Mouse (Mus musculus) kidney, adult 8-10 months (tissue): ENCODE measurements around the gene Cacna2d2.

Experiments
- DNase-seq, 2 experiments: peaks; one replicate each; pipeline ENCODE4 v3.0.0; 2022

Cacna2d2 gene

DNA sequence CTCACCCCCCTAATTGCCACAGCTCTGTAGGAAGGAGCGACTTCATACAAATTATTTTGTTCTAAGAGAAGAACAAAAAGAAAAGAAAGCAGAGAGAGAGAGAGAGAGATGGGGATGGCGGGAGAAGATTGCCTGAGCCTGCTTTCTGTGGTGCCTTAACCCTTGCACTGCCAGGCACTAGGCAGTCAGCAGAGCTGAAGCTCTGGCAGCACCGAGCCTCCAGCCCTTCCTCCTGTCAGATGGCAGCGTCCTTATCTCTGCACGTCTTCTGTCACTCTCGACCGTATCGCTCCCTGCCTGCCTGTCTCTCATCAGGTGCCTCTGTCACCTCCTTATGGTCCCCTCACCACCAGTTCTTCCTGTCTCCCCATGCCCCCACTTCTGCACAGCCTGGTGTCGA is 64.7 kb downstream of the Cacna2d2 start:
- DNase-seq = no peak

DNA sequence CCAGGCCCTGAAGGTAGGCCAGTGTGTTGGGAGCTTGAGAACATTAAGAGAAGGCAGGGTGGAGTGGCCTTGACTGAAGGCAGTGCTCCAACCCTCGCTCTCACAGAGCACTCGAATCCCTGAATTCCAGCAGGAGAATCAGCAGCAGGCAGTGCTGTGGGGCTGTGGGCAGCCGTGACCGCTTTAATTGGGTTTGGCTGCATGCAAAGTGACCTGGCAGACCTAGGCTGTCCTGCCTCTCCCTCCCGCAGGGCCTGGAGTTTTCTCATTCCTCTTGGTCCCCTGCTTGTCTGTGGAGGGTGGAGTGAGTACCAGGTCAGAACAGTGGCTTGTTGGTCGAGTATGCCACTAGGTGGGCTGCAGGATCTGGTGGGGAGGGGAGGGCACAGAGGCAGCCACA is 66.2 kb downstream of the Cacna2d2 start:
- DNase-seq = no peak

DNA sequence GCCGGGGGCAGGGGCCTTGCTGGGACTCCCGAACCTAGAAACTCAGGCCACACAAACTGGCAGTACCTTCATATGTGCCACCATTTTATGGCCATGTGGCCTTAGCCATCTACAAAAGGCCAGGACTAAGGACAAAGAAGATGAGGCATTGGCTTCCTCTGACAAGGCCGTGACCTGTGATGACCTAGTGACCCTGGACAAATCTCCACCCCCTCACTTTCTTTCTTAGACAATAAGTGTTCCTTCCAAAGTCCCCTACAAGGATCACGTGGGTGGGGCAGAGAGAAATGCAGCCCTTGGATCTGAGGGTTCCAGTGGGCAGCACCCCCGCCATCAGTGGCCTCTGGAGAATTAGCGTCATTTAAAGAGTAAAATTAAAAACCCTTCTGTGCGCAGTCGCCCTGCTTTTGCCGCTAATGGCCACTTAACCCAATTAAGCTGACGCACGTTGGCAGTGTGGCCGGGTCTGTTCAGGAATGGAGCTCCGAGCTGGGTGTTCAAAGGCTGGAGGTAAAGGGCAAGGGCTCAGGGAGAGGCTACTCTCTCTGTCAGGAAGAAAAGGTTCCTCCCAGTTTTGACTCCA is 69.9 kb downstream of the Cacna2d2 start:
- no peak for DNase-seq

DNA sequence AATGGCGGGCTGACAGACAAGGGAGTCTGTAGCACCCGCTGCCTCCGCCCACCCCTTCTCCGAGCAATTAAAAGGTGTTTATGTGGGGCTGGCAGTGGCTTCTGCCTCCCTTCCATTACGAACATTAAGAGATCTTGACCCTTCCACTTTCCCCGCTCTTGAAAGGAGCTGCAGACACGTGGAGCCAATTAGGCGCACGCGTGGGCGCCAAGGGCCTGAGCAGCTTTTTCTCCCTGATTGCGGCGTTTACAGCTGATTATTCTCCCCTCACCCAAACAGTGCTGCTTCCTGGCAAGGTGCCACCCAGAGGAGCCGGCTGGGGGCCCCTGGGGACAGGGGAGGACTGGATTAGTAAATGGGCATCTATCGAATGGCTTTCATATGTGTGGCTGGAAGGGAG is 71.0 kb downstream of the Cacna2d2 start:
- no peak for DNase-seq

DNA sequence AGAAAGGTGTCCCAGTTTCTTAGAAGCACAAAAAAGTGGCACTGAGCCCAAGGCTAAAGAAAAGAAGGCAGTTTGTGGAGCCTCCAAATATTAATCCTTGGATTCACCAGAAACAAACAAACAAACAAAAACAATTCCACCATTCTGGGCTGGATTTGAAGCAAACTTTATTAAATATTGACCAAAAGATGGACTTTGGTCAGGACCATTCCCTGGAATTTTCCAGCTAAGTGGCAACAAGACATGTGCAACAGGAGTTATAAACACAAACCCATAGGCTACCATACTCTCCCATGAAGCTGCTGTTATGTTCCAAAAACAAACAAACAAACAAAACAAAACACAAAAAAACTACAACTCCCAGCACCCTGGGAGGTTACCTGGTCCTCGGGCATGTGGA is 74.6 kb downstream of the Cacna2d2 start:
- peak in 1 of 2 experiments; percentile 15 for DNase-seq

DNA sequence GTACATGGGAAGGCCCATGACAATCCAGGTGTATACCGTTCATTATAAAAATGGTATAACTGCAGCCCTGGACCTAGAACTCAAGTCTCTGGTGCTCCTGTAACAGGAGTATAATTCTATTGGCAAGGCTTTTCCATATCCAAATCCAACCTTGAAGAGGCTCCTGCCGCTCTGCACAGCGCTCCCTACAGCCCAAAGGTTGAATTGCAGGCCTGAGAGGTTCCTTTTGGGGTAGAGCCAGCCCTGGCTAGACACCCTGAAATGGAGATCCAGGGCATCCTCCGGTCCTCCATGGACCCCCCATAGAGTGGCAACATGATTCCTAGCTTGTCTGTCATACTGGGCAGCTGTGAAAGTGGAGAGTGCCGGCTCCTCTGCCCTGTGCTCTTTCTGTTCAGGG is 79.6 kb downstream of the Cacna2d2 start:
- DNase-seq = no peak

DNA sequence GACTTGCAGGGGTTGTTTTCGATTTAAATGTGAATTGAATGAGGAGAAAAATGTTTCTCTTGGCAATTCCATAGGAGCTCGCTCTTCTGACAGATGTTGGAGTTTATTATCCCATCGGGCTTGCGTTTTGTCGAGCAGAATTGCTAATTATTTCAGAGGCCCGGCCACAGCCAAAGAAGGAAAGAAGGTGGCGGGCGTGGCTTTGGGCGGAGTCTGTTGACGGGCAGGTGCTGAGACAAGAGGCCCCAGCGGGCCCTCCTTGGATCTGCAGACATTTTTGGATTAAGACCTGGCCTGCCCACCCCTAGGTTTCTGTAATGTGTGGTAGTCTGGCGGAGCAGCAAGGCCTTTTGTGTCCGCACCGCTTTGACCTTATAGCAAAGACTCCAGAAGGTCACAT is 80.2 kb downstream of the Cacna2d2 start:
- no peak for DNase-seq

DNA sequence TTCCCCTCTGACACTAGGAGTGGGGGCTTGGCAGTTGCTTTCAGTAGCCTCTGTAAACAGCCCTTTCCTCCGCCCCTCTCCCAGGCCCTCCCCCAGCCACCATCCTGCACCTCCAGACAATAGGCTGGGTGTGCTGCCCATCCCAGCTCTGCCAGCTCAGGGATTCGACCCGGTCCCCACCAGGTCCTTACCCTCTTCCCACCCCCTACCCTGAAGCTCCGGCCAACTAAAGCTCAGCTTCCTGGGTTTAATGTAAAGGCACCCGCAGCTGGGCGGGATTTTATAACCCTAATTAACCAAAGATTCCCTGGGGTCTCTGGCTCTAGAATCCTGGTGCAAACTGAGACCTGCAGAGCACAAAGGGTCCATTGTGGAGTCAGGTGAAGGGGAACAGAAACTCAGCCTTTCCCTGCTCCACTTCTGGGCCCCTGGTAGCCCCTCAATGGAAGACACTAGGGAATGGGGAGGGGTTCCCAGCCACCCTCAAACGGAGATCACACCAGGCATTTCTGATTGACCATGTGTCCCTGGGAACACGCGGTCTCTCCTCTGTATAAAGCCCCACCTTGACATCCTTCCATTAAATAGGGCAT is 81.2 kb downstream of the Cacna2d2 start:
- DNase-seq = no peak

DNA sequence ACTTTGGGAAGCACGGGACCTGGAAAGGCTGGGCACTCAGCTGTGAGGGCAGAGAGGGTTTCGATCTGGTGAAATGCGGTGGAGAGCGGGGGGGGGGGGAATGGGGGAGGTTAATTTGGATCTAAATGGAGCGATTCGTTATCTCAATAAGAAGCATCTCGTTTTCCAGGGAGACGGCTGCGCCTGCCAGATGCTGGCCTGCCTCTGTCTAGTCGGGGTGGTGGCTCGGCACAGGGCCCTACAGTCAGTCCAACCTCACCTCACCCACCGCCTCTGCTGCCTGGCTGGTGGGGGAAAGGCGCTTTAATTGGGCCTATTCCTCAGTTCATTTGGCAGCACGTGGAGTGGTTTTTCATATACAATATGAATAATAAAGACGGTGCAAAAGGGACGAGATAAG is 81.9 kb downstream of the Cacna2d2 start:
- no peak for DNase-seq

DNA sequence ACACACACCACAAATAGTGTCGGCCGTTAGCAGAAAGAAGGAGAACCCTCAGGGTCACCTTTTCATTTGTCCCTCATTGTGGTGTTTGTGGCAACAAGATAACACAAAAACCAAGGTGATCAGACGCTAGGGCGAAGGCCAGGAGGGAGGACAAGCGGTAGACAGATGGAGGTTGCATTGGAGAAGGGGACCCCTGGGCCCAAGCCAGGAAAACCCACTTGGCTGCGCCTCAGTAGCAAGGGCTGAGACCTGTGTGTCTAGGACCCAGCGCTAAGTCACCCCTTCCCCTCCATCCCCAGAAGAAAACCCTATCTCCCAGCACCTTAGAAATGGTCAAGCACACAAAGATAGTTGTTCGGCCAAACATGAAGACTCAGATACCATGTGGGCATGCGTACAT is 82.6 kb downstream of the Cacna2d2 start:
- DNase-seq = no peak

DNA sequence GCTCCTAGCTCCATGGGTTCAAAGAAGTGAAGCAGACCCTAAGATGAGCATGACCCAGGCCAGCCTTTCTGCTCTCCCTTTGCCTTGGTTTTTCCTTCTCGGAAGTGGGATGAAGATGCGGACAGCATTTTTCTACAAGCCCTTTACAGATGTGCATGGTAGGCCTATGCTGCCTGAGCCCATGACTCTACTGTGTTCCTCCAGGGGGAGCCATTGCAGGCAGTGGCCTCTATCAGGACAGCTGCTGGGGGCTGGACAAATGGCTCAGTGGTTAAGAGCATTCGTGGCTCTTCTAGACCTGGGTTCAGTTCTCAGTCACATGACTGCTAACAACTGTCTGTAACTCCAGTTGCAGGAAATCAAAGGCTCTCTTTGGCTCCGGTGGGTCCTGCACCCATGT is 83.4 kb downstream of the Cacna2d2 start:
- no peak for DNase-seq

DNA sequence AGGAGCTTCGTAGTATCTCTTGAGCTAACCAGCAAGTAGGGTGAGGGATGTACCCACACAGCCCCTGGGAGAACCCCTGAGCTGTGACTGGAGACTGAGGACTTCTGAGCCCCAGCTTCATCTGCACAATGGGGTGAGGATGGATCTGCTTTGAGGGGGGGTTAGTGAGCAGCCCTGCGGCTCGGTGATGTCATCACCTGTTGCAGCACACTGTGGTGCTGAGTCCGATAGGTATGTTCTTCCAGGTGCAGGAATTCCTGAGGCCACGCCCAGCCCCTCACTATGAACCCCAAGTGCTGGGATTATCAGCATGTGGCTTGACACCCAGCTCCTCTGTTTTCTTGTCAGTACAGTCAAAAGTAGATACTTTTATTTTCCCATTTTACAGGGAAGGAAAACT is 84.3 kb downstream of the Cacna2d2 start:
- no peak for DNase-seq

DNA sequence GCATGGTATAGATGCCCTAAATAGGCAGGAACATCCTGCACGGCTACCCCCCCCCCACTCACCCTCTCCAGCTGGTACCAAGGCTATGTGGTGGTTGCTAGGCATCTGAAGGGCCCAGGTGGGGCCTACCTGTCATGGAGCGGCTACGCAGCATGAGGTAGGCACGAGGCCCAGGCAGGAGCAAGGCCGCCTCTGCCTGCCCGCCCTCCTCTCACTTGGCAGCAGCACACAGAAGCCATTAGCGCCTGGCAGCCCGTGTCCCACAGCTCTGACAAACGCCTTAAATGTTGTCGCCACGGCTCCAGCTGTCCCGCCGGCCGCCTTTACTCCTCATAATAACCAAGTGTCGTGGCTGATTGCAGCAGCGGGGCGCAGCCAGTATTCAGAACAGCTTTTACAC is 84.9 kb downstream of the Cacna2d2 start:
- DNase-seq = no peak

DNA sequence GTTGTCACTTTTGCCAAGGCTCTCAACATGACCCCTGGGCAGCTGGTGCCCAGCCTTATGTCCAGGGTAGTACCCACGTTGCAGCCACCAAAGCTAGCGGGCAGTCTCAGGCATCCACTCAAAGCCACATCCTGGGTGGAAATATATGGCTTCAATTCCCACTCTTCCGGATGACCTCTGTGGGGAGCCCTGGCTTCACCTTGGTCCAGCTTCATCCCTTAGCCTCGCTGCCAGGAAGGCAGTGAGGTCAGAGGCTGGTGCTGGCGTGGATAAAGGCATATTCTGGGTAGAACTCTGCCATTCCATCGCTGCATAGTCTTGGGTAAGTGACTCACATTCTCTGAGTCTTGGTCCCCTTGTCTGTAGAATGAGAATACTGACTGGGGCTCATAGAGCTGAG is 85.4 kb downstream of the Cacna2d2 start:
- no peak for DNase-seq

DNA sequence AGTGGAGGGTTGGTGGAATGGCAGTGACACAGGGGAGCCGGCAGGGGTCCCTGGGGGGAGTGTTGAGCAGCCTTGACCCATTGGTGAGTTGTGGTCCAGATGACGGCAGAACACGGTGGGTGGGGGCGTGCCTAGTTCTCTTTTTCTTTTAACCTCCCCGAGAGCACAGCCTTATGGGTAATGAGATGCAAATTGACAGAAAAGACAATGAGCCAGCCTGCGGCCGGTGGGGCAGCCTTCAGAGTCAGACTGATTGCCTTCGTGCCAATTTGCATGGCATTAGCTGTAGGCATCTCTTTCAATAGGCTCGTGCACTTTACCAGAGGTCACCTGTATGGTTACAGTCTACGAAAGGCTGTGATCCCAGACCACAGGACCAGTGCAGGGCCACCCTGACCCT is 86.7 kb downstream of the Cacna2d2 start:
- no peak for DNase-seq

DNA sequence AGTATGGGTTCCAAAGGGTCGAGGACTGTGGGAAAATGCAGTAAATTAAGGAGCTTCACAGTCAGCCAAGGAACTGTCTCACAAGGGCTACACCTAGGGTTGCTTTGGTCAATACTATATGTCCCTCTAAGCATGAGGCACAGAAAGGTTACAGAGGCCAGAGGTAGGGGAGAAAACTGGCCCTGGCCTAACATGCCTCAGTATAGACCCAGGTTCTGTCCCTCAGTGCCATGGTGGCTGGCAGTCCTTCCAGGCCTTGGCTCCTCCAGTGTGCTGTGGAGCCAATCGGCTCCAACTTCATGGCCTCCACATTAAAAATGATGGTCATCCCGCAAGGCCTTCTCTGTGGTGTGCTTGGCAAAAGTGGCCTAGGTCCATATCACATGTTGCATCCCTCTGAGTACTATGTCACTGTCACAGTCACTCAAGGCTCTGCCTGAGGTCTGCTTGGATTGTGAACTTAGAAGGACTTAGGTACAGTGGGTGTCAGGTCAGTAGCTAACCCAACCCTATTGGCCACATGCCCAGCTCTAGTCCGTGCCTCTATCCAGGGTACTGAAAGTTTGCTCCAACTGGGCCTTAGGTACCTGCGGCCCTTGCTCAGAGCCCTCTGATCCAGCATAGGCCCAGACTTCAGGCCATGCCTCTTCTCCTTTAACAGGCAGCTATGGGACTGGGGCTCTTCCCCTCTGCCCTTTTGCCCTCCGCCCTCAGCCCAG is 87.3 kb downstream of the Cacna2d2 start:
- DNase-seq = peak; percentile 58 to 77

DNA sequence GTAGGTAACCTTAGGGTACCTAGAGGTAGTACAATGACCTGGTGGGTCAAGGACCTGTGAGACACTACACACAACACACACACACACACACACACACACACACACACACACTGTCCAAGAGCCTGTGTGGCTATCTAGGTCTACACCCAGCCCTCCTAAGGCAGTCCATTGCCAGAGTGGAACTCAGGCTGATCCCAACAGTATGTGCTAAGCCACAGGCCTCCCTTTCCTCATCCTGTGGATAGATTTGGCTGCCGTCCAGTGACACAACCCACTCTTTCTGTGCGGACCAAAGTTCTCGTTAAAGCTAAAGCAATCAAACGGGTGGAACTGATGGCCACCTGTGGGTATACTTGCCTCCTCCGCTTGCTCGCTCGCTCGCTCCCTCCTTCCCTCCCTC is 90.7 kb downstream of the Cacna2d2 start:
- no peak for DNase-seq

DNA sequence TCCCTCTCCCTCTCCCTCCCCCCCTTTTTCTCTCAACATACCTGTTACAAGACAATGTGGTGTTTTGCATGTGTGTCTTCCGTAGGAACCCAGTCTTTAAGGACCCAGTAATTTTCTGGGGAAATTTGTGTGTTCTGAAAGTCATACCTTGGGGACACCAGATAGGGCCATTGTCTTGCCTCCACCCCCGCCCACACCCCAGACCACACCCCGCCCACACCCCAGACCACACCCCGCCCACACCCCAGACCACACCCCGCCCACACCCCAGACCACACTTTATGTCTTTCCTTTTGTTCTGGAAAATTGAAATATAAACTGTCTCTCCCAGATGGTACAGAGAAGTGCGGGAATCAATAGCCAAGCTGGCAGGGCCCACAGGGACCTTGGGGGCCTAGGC is 91.2 kb downstream of the Cacna2d2 start:
- DNase-seq = no peak

DNA sequence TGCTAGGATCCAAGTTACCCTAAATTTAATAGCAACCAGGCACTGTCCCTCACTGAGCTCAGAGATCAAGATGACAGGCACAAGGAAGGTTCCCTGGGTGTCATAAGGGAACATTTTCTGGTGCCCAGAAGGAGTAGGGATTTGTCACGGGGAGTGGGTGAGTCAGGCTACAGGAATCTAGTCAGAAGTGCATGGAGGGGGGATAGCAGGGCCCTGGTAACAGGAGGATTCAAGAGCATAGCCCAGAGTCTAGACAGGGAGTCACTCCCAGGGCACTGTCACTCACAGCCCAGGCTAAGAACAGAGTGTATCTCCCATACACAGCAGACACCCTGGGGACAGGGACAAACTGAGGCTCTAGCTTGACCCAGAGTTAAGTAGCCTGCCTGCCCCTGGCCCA is 94.1 kb downstream of the Cacna2d2 start:
- DNase-seq = no peak

DNA sequence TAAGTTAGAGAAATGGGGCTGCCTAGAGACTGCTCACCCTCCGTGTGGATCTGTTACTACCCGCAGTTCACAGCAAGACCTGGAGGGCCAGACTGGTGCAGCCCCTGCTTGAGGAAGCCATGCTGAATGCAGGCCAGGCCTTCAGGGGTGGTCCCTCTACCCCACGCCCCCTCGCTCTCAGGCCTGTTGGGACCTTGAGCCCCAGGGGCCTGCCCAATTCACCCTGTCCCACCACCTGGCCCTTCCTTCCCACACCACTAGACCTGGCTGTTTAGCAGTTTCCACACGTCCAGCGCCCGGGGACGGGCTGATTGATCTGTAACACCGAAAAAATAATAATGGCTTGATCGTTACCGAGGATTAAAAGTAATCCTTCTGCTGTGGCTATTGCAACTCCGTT is 94.8 kb downstream of the Cacna2d2 start:
- no peak for DNase-seq

DNA sequence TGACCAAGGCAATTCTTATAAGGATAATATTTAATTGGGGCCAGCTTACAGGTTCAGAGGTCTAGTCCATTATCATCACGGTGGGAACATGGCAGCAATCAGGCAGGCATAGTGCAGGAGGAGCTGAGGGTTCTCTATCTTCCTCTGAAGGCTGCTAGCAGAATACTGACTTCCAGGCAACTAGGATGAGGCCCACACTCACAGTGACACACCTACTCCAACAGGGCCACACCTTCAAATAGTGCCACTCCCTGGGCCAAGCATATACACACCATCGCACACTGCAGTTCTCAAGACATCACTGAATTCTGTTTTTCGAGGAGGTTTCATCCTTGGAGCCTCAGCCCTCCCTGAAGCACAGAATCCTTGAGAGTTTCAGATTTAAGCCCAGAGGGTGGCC is 96.9 kb downstream of the Cacna2d2 start:
- no peak for DNase-seq

DNA sequence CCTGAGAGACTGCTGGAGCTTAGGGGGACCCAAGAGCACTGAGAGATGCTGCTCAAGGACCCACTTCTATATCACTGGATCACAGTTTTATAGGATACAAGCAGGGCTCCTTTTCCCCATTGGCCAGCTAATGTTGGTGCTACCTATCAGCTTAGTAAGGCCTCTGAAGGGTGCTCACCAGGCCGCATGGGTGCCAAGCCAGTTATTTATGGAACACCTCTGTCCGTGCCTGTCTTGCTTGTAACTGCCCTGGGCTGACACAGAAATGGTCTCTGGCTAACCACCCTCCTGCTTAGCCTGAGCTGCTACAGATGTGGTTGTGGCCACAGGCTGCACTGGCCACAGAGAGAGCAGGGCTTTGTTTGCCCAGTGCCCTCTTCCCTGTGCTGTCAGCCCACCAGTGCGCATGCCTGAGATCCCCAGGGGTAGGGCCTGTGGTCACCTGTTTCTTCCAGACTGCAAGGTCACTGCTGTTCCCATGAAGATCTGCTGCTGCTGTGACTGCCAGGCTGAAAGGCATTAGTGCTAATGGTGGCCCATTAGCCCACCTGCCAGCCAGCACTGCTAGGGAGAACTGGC is 101.4 kb downstream of the Cacna2d2 start:
- DNase-seq = no peak

DNA sequence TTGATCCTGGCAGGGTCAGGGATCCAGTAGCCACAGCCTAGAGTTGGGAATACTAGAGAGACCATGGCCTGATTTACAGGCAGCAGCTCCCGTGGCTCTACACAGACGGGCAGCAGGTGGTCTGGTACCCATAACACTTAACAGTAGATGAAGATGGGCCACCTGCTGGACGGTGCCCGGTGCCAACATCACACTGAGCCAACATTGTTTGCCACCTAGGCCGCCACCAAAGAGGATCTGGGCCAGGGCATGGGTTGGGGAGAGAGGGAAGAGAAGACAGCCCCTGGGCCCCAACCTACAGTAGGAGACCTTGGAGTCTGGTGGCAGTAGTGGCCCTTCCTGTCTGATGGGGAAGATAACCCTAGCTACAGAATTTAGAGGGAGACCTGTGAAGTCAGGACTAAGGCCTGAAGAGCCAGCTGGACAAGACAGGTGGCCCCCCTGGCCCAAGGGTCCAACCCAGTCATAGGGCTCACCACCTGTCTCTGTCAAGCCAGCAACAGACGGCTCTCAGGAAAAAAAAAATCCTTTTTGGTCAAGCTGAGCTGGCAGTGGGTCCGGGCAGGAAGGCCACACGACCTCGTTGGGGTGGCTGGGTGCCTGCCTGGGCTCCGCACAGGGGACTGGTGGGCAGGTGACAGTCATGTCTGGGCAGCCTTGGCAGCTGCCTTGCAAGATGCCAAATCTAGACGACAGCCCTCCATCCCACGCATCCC is 102.9 kb downstream of the Cacna2d2 start:
- no peak for DNase-seq
